Mouse (Mus musculus) CH12.LX (cell line): Measurements from ENCODE around the gene Agtrap. TPM values are rescaled to one million over a fixed set of nuclear protein-coding genes. Genes with fewer than 3 reads are reported as not detected.

Experiments
- DNase-seq: peaks from one replicate; pipeline ENCODE4 v3.0.0-alpha.2; 2013; ENCODE audit errors: extremely low read depth
- H3K27ac ChIP-seq: 2 replicates; pipeline ENCODE4 v1.5.1; 2012; ENCODE audit warnings: low read depth, mild to moderate bottlenecking, control low read depth, moderate library complexity; ENCODE audit not compliant: insufficient read depth
- H3K27me3 ChIP-seq: replicated peaks from 2 replicates; pipeline ENCODE3; 2012; ENCODE audit warnings: inconsistent platforms
- H3K36me3 ChIP-seq, 2 experiments: replicated peaks in 1 of 2; 2 replicates each; pipeline versions ENCODE3 to v1.6.1; 2012; ENCODE audit warnings: inconsistent platforms in 1 of 2, low read length in 1 of 2, mild to moderate bottlenecking in 1 of 2, mixed read lengths in 1 of 2, moderate library complexity in 1 of 2; ENCODE audit not compliant: control insufficient read depth in 1 of 2, insufficient read depth in 1 of 2
- H3K4me1 ChIP-seq, 2 experiments: 2 replicates each; pipeline ENCODE4 v1.6.1; 2012; ENCODE audit warnings: inconsistent platforms in 1 of 2, moderate library complexity in 1 of 2; ENCODE audit not compliant: insufficient read depth in 2 of 2, control insufficient read depth in 1 of 2
- H3K4me2 ChIP-seq: 2 replicates; pipeline ENCODE4 v1.6.1; 2012; ENCODE audit warnings: low read depth, mild to moderate bottlenecking, control low read depth; ENCODE audit not compliant: poor library complexity, insufficient read depth, severe bottlenecking
- H3K4me3 ChIP-seq, 3 experiments: fragments of 150-350 bp in 1 of 3; sonication (generic) in 1 of 3; replicated peaks in 1 of 3; 2 replicates each; pipeline versions ENCODE3 to v1.5.1; 2011 to 2012; ENCODE audit warnings: low read depth in 2 of 3, low read length in 2 of 3, mild to moderate bottlenecking in 2 of 3, moderate library complexity in 2 of 3, control low read depth in 1 of 3, improper control_type of control experiment in 1 of 3, inconsistent platforms in 1 of 3, mixed read lengths in 1 of 3; ENCODE audit not compliant: poor library complexity in 1 of 3
- H3K79me2 ChIP-seq: replicated peaks from 2 replicates; pipeline ENCODE4 v1.6.1; 2012; ENCODE audit warnings: mild to moderate bottlenecking, moderate library complexity; ENCODE audit not compliant: control insufficient read depth, poor library complexity, insufficient read depth, severe bottlenecking; ENCODE audit errors: extremely low read depth
- H3K9ac ChIP-seq: 2 replicates; pipeline ENCODE4 v1.6.1; 2012; ENCODE audit warnings: low read depth, mild to moderate bottlenecking, control low read depth, moderate library complexity; ENCODE audit not compliant: insufficient read depth
- H3K9me3 ChIP-seq: replicated peaks from 2 replicates; pipeline ENCODE3; 2012; ENCODE audit warnings: low read length, inconsistent platforms, mixed read lengths
- CHD1 ChIP-seq: IDR thresholded peaks from 2 replicates; pipeline ENCODE4 v1.6.1; 2012; ENCODE audit warnings: low read depth, low read length, improper control_type of control experiment, inconsistent platforms
- CTCF ChIP-seq, 2 experiments: IDR thresholded peaks in 1 of 2; conservative IDR thresholded peaks in 1 of 2; 2 replicates each; pipeline ENCODE4 v1.5.1; 2011 to 2012; ENCODE audit warnings: low read depth in 2 of 2, low read length in 2 of 2, improper control_type of control experiment in 1 of 2, inconsistent platforms in 1 of 2, mild to moderate bottlenecking in 1 of 2, moderate library complexity in 1 of 2
- E2F4 ChIP-seq: IDR thresholded peaks from 2 replicates; pipeline ENCODE4 v1.6.1; 2011; ENCODE audit warnings: low read depth, low read length, improper control_type of control experiment; ENCODE audit not compliant: insufficient replicate concordance
- ELF1 ChIP-seq: IDR thresholded peaks from 2 replicates; pipeline ENCODE4 v1.6.1; 2014; ENCODE audit warnings: low read depth, mild to moderate bottlenecking, inconsistent platforms, low read length, improper control_type of control experiment
- EP300 ChIP-seq: IDR thresholded peaks from 2 replicates; pipeline ENCODE4 v1.6.1; 2011; ENCODE audit warnings: low read length, improper control_type of control experiment
- ETS1 ChIP-seq: conservative IDR thresholded peaks from 2 replicates; pipeline ENCODE4 v1.6.1; 2012; ENCODE audit warnings: low read depth, mild to moderate bottlenecking, inconsistent platforms, low read length, improper control_type of control experiment, moderate library complexity
- IRF4 ChIP-seq: IDR thresholded peaks from 2 replicates; pipeline ENCODE4 v1.6.1; 2014; ENCODE audit warnings: low read depth, mild to moderate bottlenecking, inconsistent platforms, low read length, improper control_type of control experiment
- JUN ChIP-seq: IDR thresholded peaks from 2 replicates; pipeline ENCODE4 v1.6.1; 2011; ENCODE audit warnings: low read depth, mild to moderate bottlenecking, low read length, improper control_type of control experiment, moderate library complexity; ENCODE audit not compliant: insufficient read depth
- MEF2A ChIP-seq: IDR thresholded peaks from 2 replicates; pipeline ENCODE4 v1.6.1; 2014; ENCODE audit warnings: low read depth, mild to moderate bottlenecking, inconsistent platforms, low read length, improper control_type of control experiment, borderline replicate concordance
- MXI1 ChIP-seq: IDR thresholded peaks from 2 replicates; pipeline ENCODE4 v1.6.1; 2011; ENCODE audit warnings: mild to moderate bottlenecking, low read depth, low read length, improper control_type of control experiment
- NELFE ChIP-seq: IDR thresholded peaks from 2 replicates; pipeline ENCODE4 v1.6.1; 2011; ENCODE audit warnings: low read depth, low read length, improper control_type of control experiment
- NRF1 ChIP-seq: IDR thresholded peaks from 2 replicates; pipeline ENCODE4 v1.6.1; 2014; ENCODE audit warnings: low read depth, mild to moderate bottlenecking, inconsistent platforms, low read length, improper control_type of control experiment, moderate library complexity
- POLR2AphosphoS2 ChIP-seq: IDR thresholded peaks from 2 replicates; pipeline ENCODE4 v1.6.1; 2011; ENCODE audit warnings: low read depth, low read length, improper control_type of control experiment
- RAD21 ChIP-seq: IDR thresholded peaks from 2 replicates; pipeline ENCODE4 v1.6.1; 2011; ENCODE audit warnings: low read depth, mild to moderate bottlenecking, low read length, improper control_type of control experiment, moderate library complexity
- SIN3A ChIP-seq: IDR thresholded peaks from 2 replicates; pipeline ENCODE4 v1.6.1; 2012; ENCODE audit warnings: low read length, improper control_type of control experiment, inconsistent platforms
- TBP ChIP-seq: conservative IDR thresholded peaks from 2 replicates; pipeline ENCODE4 v1.6.1; 2011; ENCODE audit warnings: low read depth, low read length, improper control_type of control experiment
- USF2 ChIP-seq: conservative IDR thresholded peaks from 2 replicates; pipeline ENCODE4 v1.6.1; 2011; ENCODE audit warnings: low read depth, low read length, improper control_type of control experiment
- ZNF384 ChIP-seq: IDR thresholded peaks from 2 replicates; pipeline ENCODE4 v1.6.1; 2012; ENCODE audit warnings: low read depth, low read length, improper control_type of control experiment, inconsistent platforms
- dilution Hi-C: fragments of 300-500 bp; cut with MboI; formaldehyde crosslinking; loops from 2 replicates; pipeline ENCODE4 v1.14.3; 2020; ENCODE audit warnings: low sequenced_read_pairs; ENCODE audit not compliant: extremely low pct_unique_long_range_greater_than_20kb, extremely low pct_ligation_motif_present
- in situ Hi-C: fragments of 300-500 bp; cut with MboI; formaldehyde crosslinking; loops from 3 replicates; pipeline ENCODE4 v1.14.3; 2019; ENCODE audit warnings: low sequenced_read_pairs, low pct_ligation_motif_present, low pct_unique_long_range_greater_than_20kb, mixed read lengths
- polyA plus RNA-seq: library from polyadenylated mRNA; unstranded; fragments of >175 nt; gene quantifications from 2 replicates; pipeline ENCODE4 v1.2.1, GENCODE M21; 2012; ENCODE audit warnings: low read depth; ENCODE audit not compliant: insufficient read length
- total RNA-seq, 2 experiments: library from RNA; depleted of rRNA; stranded (reverse); fragments of 300-350 nt in 1 of 2; fragments of >200 nt in 1 of 2; gene quantifications; 2 replicates each; pipeline ENCODE4 v1.2.3; 2012 to 2014

Agtrap gene
- total and polyA plus RNA-seq, 3 experiments = 4.1 to 6.2 (median 5.9) TPM

DNA sequence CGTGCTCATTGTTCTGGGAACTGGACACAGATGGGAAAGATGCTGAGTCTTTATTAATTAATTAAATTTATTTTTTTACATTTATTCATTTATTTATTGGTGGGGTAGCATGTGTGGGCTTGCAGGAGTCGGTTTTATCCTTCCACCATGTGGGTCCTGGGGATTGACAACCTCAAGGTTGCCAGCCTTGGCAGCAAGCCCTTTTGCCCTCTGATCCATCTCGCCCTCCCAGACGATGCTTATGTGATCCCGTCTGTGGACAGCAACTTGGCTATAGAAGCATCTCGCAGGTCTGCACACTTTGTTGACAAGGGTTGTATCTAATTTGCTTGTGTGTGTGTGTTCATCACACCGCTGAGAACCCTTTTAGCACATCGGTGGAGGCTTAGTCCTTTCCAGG lies 49.7 kb upstream of the Agtrap start:
- Histone ChIP-seq H3K79me2 (no peaks in the 10 kb centered on the region; the same call in 1 of the 2 replicates), H3K27me3 (peaks cover 48% of the 10 kb centered on the region)
- no peak for DNase-seq
- no peak for TF ChIP-seq SIN3A
- TF ChIP-seq, all 38 proteins: peak for 0
- Histone ChIP-seq H3K9ac (no peak overlapping the region), H3K27ac (no peak overlapping the region), H3K4me1 (peaks cover 2 to 6% of the 10 kb centered on the region in 2 experiments; a peak in 2 of 4 replicates), H3K36me3 (no peaks in the 10 kb centered on the region), H3K4me3 (no peak overlapping the region), H3K4me2 (no peak overlapping the region), H3K9me3 (no peaks in the 10 kb centered on the region)
- in situ Hi-C loops = no loop called here
- dilution Hi-C loops = no loop called here

GRCm38 (mm10) chr4:148134988-148135387 lies 47.2 kb upstream of the Agtrap start:
- no peaks in the 10 kb centered on the region for H3K9me3 ChIP-seq
- DNase-seq = no peak
- H3K4me2 ChIP-seq = no peak overlapping the region
- TF ChIP-seq NRF1 (no peak), POLR2AphosphoS2 (no peak), EP300 (no peak), ELF1 (no peak), MEF2A (no peak), RAD21 (no peak), ZNF384 (no peak), JUN (no peak), IRF4 (no peak), USF2 (no peak), NELFE (no peak), CHD1 (no peak), ETS1 (no peak), TBP (no peak), CTCF (conservative IDR thresholded peaks at IDR 0.05 in 1 of 2, IDR thresholded peaks at IDR 0.05 in 1 of 2; ENCODE audit: low read depth in 2 of 2, low read length in 2 of 2) (no peak), MXI1 (no peak), E2F4 (no peak)
- H3K79me2 ChIP-seq = no peaks in the 10 kb centered on the region
- no peak overlapping the region for H3K27ac ChIP-seq
- no peak overlapping the region for H3K9ac ChIP-seq
- peaks cover 6% of the 10 kb centered on the region in 2 experiments for H3K4me1 ChIP-seq
- dilution Hi-C loops = no loop called here
- peaks cover 71% of the 10 kb centered on the region for H3K27me3 ChIP-seq
- H3K4me3 ChIP-seq = no peak overlapping the region
- in situ Hi-C loops = no loop called here
- H3K36me3 ChIP-seq = no peaks in the 10 kb centered on the region
